Mouse (Mus musculus) bone marrow, adult 2 months (tissue): ENCODE results near the gene Hist1h2bn. TPM values are rescaled to one million over a fixed set of nuclear protein-coding genes. Genes with fewer than 3 reads are reported as not detected.
"Not testable (repeated sequence)": the region's sequence is repeated elsewhere in the genome, so short reads cannot be mapped to it uniquely, and the experiment has no call there.

Experiments used
- H3K27ac ChIP-seq: fragments of 200-500 bp; 2 replicates; pipeline ENCODE4 v1.5.1; 2012; ENCODE audit warnings: low read depth, mild to moderate bottlenecking, control low read depth, inconsistent platforms, low read length; ENCODE audit not compliant: control insufficient read depth, poor library complexity, insufficient read depth
- H3K4me1 ChIP-seq: fragments of 200-500 bp; 2 replicates; pipeline ENCODE4 v1.6.1; 2011; ENCODE audit warnings: low read length; ENCODE audit not compliant: control insufficient read depth, insufficient read depth
- H3K4me3 ChIP-seq: fragments of 200-500 bp; replicated peaks from 2 replicates; pipeline ENCODE3; 2011; ENCODE audit warnings: mild to moderate bottlenecking, low read depth, low read length, control low read depth; ENCODE audit not compliant: control insufficient read depth
- CTCF ChIP-seq: fragments of 200-500 bp; IDR thresholded peaks from 2 replicates; pipeline ENCODE4 v1.5.1; 2011; ENCODE audit warnings: low read length, control low read depth; ENCODE audit not compliant: control insufficient read depth, insufficient read depth
- POLR2A ChIP-seq: fragments of 200-500 bp; IDR thresholded peaks from 2 replicates; pipeline ENCODE4 v1.6.1; 2011; ENCODE audit warnings: low read depth, mild to moderate bottlenecking, control low read depth, low read length, borderline replicate concordance; ENCODE audit not compliant: control insufficient read depth
- WGBS: fragments of 180-500 bp; shearing (Covaris S2); methylation state at CpG from one replicate; pipeline ENCODE4 v1.1.7; 2018; 5-methylcytosine and 5-hydroxymethylcytosine counted together
- polyA plus RNA-seq: library from polyadenylated mRNA; stranded (reverse); fragments of >200 nt; gene quantifications from 2 replicates; pipeline ENCODE4 v1.2.4, GENCODE M21; 2011; ENCODE audit warnings: low replicate concordance; ENCODE audit not compliant: missing spikeins, insufficient read depth, insufficient read length

Hist1h2bn gene
- polyA plus RNA-seq, 1 experiment = 195 TPM

- peak overlapping the region; percentile 93 for H3K27ac ChIP-seq
- peak overlapping the region; percentile 59 for H3K4me3 ChIP-seq
- TF ChIP-seq POLR2A = peak; percentile 74; the same call in 1 of the 2 replicates
- H3K4me1 ChIP-seq = not testable (repeated sequence)
- under 1% methylated on average over 21 of the region's 26 CpGs for WGBS
These were observed 525 bp downstream of the Hist1h2bn start for GRCm38 (mm10) chr13:21754294-21755001.

DNA sequence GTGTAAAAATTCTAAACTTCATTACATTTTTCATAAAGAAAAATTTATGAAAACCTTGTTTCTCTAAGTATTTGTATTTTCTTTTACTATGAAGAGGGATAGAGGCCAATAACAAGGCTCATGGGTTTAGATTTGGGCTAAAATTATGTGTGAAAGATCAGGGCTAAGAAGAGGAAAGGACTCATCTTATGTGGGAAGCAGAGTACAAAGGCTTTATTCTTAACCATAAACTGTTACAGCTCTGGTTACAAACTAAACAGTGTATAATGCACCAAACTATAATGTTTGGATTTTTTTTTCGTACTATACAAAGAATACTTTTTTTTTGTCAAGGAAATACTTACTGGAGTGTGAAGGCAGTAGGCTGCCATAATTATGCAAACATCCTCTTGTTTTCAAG lies 1.8 kb downstream of the Hist1h2bn start:
- H3K4me1 ChIP-seq = peaks cover 2% of the 10 kb centered on the region; the same call in 1 of the 2 replicates
- peak overlapping the region; percentile 20 for H3K4me3 ChIP-seq
- no peak overlapping the region for H3K27ac ChIP-seq
- TF ChIP-seq CTCF (no peak), POLR2A (no peak)
- 61% methylated on average over 1 of the region's 1 CpGs for WGBS

DNA sequence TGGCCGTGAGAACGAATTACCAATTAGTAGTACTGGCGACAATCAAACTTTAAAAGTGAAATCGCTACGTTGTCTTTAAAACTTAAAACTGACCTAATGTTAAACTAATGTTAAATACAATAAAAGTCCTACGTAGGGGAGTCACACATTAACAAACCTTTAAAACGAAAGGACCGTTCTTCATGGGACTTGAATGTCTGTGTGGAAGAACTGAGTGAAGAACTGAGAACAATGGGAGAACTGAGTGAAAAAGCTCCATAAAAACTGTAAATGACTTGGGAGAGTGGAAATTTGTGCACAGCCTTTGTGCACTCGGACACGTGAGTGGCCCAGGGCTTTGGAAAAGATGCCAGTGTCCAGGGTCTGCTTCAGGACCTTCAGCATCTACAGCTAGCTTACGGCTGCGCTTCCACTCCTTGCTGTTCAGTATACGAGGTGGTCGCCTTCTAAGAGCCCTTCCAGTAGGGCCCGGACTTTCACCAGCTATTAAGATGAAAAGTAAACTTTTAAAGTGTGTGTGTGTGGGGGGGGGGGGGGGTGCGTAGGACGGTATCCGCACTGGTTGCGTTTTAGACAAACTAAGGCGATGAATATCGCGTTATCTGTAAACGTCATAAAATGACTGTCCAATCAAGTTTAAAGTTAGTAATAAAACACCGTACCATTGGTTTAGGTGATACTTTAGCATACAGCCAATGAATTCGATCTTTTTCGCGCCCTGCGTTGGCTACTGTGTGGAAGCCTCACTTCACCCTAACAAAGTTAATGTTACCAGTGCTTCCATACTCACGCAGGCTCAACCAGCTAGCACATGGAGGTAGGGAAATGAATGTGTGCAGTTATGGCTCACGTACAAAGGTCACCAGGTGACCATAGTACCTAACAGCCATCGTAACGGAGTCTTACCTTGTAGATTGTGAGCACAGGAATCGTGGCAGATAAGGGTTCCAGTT lies 25.2 kb downstream of the Hist1h2bn start:
- TF ChIP-seq CTCF (no peak), POLR2A (no peak)
- 2% methylated on average over 33 of the region's 33 CpGs for WGBS
- Histone ChIP-seq H3K4me1 (peaks cover 3% of the 10 kb centered on the region; the same call in 1 of the 2 replicates), H3K27ac (peak overlapping the region; percentile 99), H3K4me3 (peak overlapping the region; percentile 91)

GRCm38 (mm10) chr13:21779767-21780731 lies 26.1 kb downstream of the Hist1h2bn start, which contains the start of gene Hist1h1b:
Gene Hist1h1b (minus strand): TSS chr13:21780625.
- peaks cover 4% of the 10 kb centered on the region; the same call in 1 of the 2 replicates for H3K4me1 ChIP-seq
- TF ChIP-seq POLR2A (peak; percentile 100), CTCF (no peak)
- WGBS = under 1% methylated on average over 44 of the region's 44 CpGs
- peak within 1 kb of the TSS; percentile 91 for H3K4me3 ChIP-seq
- H3K27ac ChIP-seq = peak within 1 kb of the TSS; percentile 99

DNA sequence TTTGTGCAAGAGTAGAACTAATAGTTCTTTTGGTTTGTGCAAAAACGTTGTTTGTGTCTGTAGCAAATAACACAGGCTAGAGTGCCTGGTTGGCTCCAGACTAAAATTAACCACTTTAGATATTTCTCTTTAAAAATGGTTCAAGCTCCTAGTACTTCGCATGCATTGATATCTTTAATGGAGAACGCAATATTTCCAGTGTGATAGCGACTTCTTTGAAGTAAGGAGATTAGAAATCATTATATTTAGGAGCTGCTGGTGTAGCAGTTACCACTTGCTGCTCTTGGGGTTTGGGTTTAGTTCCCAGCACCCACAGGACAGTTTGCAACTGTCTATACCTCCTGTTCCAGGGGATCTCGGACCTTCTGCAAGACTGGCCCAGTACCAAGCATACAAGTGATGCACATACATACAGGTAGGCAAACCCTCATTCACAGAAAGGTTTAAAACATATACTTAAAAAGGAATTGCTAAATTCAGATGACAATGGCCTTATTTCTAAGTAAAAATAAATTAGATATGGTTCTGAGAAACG lies 27.2 kb downstream of the Hist1h2bn start:
- 47% methylated on average over 6 of the region's 6 CpGs for WGBS
- TF ChIP-seq POLR2A = no peak
- no peak for TF ChIP-seq CTCF
- no peak overlapping the region for H3K4me3 ChIP-seq
- H3K27ac ChIP-seq = peak overlapping the region; percentile 72; the same call in 1 of the 2 replicates
- H3K4me1 ChIP-seq = peaks cover 4% of the 10 kb centered on the region; the same call in 1 of the 2 replicates

DNA sequence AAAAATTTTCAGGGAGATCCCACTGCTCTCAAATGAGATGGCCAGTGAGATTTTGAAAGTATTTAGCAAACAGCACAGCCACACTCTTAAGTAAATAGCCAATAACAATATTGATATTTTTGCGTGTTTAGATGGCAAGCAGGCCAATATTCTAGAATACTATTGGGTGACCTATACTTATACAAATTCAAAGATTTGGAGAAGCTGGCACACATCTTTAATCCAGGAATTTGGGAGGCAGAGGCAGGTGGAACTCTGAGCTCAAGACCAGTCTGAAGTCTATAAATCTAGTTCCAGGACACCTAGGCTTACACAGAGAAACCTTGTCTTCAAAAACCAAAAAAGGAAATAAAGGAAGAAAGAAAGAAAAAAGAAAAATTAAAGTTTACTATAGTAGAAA lies 27.7 kb downstream of the Hist1h2bn start:
- no peak overlapping the region for H3K27ac ChIP-seq

More for the DNA sequence above, 27.7 kb downstream of the Hist1h2bn start:
- no peak overlapping the region for H3K4me3 ChIP-seq
- WGBS = 84% methylated on average over 1 of the region's 1 CpGs
- peaks cover 4% of the 10 kb centered on the region; the same call in 1 of the 2 replicates for H3K4me1 ChIP-seq
- no peak for TF ChIP-seq CTCF
- no peak for TF ChIP-seq POLR2A
